Mouse (Mus musculus) cerebellum, postnatal 36 days (tissue): ENCODE results near the gene Ddc.

Source experiments
- DNase-seq, 2 experiments: peaks; one replicate each; pipeline ENCODE4 v3.0.0; 2021 to 2022; ENCODE audit warnings: mixed read lengths in 2 of 2

Gene Ddc

GRCm38 (mm10) chr11:11841590-11841989 is 56.4 kb downstream of the Ddc start:
- no peak for DNase-seq

- DNase-seq = no peak
Observed at GRCm38 (mm10) chr11:11840746-11841145, 57.2 kb downstream of the Ddc start.

GRCm38 (mm10) chr11:11839874-11840273 is 58.1 kb downstream of the Ddc start:
- no peak for DNase-seq

- no peak for DNase-seq
Observed at GRCm38 (mm10) chr11:11837384-11837783, 60.6 kb downstream of the Ddc start.

- no peak for DNase-seq
Observed at GRCm38 (mm10) chr11:11836713-11837370, 61.1 kb downstream of the Ddc start.

- no peak for DNase-seq
Observed at GRCm38 (mm10) chr11:11836262-11836661, 61.7 kb downstream of the Ddc start.

GRCm38 (mm10) chr11:11835791-11836190 is 62.2 kb downstream of the Ddc start:
- no peak for DNase-seq

- no peak for DNase-seq
Observed at GRCm38 (mm10) chr11:11835361-11835760, 62.6 kb downstream of the Ddc start.

- DNase-seq = no peak
Observed at GRCm38 (mm10) chr11:11833100-11833499, 64.8 kb downstream of the Ddc start.

- DNase-seq = no peak
Observed at GRCm38 (mm10) chr11:11832755-11833084, 65.2 kb downstream of the Ddc start.

- DNase-seq = no peak
Observed at GRCm38 (mm10) chr11:11831940-11832754, 65.8 kb downstream of the Ddc start.

- DNase-seq = no peak
Observed at GRCm38 (mm10) chr11:11831526-11831925, 66.4 kb downstream of the Ddc start.

- DNase-seq = no peak
Observed at GRCm38 (mm10) chr11:11830884-11831495, 67.0 kb downstream of the Ddc start.

- no peak for DNase-seq
Observed at GRCm38 (mm10) chr11:11829161-11830000, 68.6 kb downstream of the Ddc start.

- DNase-seq = no peak
Observed at GRCm38 (mm10) chr11:11828761-11829160, 69.2 kb downstream of the Ddc start.

GRCm38 (mm10) chr11:11828251-11828650 is 69.7 kb downstream of the Ddc start:
- no peak for DNase-seq

GRCm38 (mm10) chr11:11826475-11826874 is 71.5 kb downstream of the Ddc start:
- no peak for DNase-seq

GRCm38 (mm10) chr11:11825670-11826069 is 72.3 kb downstream of the Ddc start:
- no peak for DNase-seq

- DNase-seq = no peak
Observed at GRCm38 (mm10) chr11:11824970-11825635, 72.8 kb downstream of the Ddc start.

- no peak for DNase-seq
Observed at GRCm38 (mm10) chr11:11823980-11824911, 73.7 kb downstream of the Ddc start.
